Mouse (Mus musculus) mouse embryonic stem cell (cell line): Measurements from ENCODE around the gene Hist1h1a.
"Not testable (repeated sequence)": the region's sequence is repeated elsewhere in the genome, so short reads cannot be mapped to it uniquely, and the experiment has no call there.

Source experiments
- in situ Hi-C, 2 experiments: fragments of 300-500 bp; cut with MboI; formaldehyde crosslinking; loops; 1 replicate in 1 of 2; 3 replicates in 1 of 2; pipeline ENCODE4 v1.14.3; 2019 to 2020; ENCODE audit warnings: low sequenced_read_pairs in 2 of 2, low pct_unique_long_range_greater_than_20kb in 1 of 2, mixed read lengths in 1 of 2; ENCODE audit not compliant: unreplicated experiment in 1 of 2

Hist1h1a gene

GRCm38 (mm10) chr13:23769613-23770012, 6.1 kb downstream of the Hist1h1a start, which contains the start of gene Trim38:
Trim38 (plus strand) TSS chr13:23769913.
- in situ Hi-C loops, result not testable (repeated sequence)

- in situ Hi-C loops, result no loop called here
These were observed 9.3 kb downstream of the Hist1h1a start for GRCm38 (mm10) chr13:23772561-23773313.

- in situ Hi-C loops, result no loop called here
These were observed 14.9 kb downstream of the Hist1h1a start for GRCm38 (mm10) chr13:23778339-23778738.

- in situ Hi-C loops, result no loop called here
These were observed 15.6 kb downstream of the Hist1h1a start for GRCm38 (mm10) chr13:23779025-23779424.

- in situ Hi-C loops, result no loop called here
These were observed 29.1 kb downstream of the Hist1h1a start for GRCm38 (mm10) chr13:23792520-23792919.

GRCm38 (mm10) chr13:23799405-23799804, 35.9 kb downstream of the Hist1h1a start:
- in situ Hi-C loops, result no loop called here

GRCm38 (mm10) chr13:23804532-23804931, 41.1 kb downstream of the Hist1h1a start:
- in situ Hi-C loops, result no loop called here

GRCm38 (mm10) chr13:23806422-23807052, 43.1 kb downstream of the Hist1h1a start, which contains the start of gene Slc17a2:
Slc17a2 (plus strand) TSS chr13:23806993.
- in situ Hi-C loops, result no loop called here
